Comparison of ENCODE assay signal across 17 mouse cellular contexts in the genomic region with DNA sequence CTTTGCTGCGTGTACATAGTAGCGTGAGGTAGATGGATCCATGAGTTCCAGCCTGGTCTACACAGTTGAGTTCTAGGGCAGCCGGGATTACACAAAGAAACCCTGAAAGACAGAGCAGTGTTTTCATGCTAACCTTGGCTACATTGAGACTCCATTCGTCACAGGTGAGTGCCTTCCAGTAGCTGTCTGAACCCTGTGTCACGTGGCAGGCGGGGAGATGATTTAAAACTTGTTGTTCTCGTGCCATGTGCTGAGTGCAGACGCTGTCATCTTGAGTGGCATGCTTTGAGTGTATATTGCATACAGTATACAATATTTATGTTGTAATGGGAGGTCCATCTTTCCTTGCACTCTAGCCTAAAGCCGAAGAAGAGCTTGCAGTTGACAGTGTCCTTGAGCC.
"Had no signal": no experiment of that assay in that cellular context is flagged by ENCODE, and none has a peak within 500 bp of the region (broad histone marks: within the 10 kb centered on the region; RNA-seq: fewer than 3 reads in every experiment).

No protein-coding gene starts in this region.

- H3K27me3 ChIP-seq: lung, embryonic 15.5 days; megakaryocyte, embryonic 14.5 days; midbrain, embryonic 13.5 days; midbrain, embryonic 15.5 days; neural tube, embryonic 12.5 days; stomach, embryonic 15.5 days had no signal

- H3K4me2 ChIP-seq: lung, embryonic 15.5 days; midbrain, embryonic 11.5 days; midbrain, embryonic 13.5 days; midbrain, embryonic 15.5 days; neural tube, embryonic 12.5 days; stomach, embryonic 15.5 days had no signal

- H3K4me3 ChIP-seq: lung, embryonic 15.5 days; megakaryocyte, embryonic 14.5 days; midbrain, embryonic 13.5 days; midbrain, embryonic 15.5 days; neural tube, embryonic 12.5 days; stomach, embryonic 15.5 days had no signal

- ATAC-seq: lung, postnatal 0 days; midbrain, embryonic 13.5 days; midbrain, embryonic 15.5 days had no signal

- H3K9me3 ChIP-seq: lung, embryonic 15.5 days; megakaryocyte, embryonic 14.5 days; midbrain, embryonic 13.5 days; midbrain, embryonic 15.5 days; neural tube, embryonic 12.5 days; stomach, embryonic 15.5 days had no signal

- H3K4me1 ChIP-seq: lung, embryonic 15.5 days; megakaryocyte, embryonic 14.5 days; midbrain, embryonic 13.5 days; midbrain, embryonic 15.5 days; neural tube, embryonic 12.5 days; stomach, embryonic 15.5 days had no signal

- DNase-seq: lung, adult 2 months; lung, postnatal 14 days; lung, postnatal 36 days; right cerebral cortex, postnatal 14 days; thymus, adult 2 months; thymus, postnatal 25 days; thymus, postnatal 4 days had no signal

- H3K27ac ChIP-seq: lung, embryonic 15.5 days; macrophage; midbrain, embryonic 13.5 days; midbrain, embryonic 15.5 days; neural tube, embryonic 12.5 days; stomach, embryonic 15.5 days; stomach, postnatal 0 days had no signal

- H3K9ac ChIP-seq: lung, embryonic 15.5 days; midbrain, embryonic 13.5 days; midbrain, embryonic 15.5 days; neural tube, embryonic 12.5 days; stomach, embryonic 15.5 days had no signal
